Mouse (Mus musculus) neural tube, embryonic 14.5 days (tissue): Measurements from ENCODE around the gene Sestd1. TPM values are rescaled to one million over a fixed set of nuclear protein-coding genes. Genes with fewer than 3 reads are reported as not detected.

Experiments
- ATAC-seq: fragments of 200-750 bp; cut with Nextera tagmentation; 2 replicates; pipeline ENCODE4 v1.8.0; 2017; ENCODE audit warnings: low read depth, mild to moderate bottlenecking, moderate TSS enrichment, moderate library complexity
- H3K27ac ChIP-seq: fragments of 300-500 bp; sonication (generic); 2 replicates; pipeline ENCODE4 v1.5.1; 2014; ENCODE audit warnings: low read depth, mild to moderate bottlenecking, control low read depth, low read length, moderate library complexity, mixed read lengths
- H3K27me3 ChIP-seq: fragments of 300-500 bp; sonication (generic); 2 replicates; pipeline ENCODE4 v1.6.1; 2014; ENCODE audit warnings: low read length; ENCODE audit not compliant: control insufficient read depth, insufficient read depth
- H3K36me3 ChIP-seq: fragments of 300-500 bp; sonication (generic); 2 replicates; pipeline ENCODE4 v1.6.1; 2014; ENCODE audit warnings: low read length, mixed read lengths; ENCODE audit not compliant: control insufficient read depth, insufficient read depth
- H3K4me1 ChIP-seq: fragments of 300-500 bp; sonication (generic); 2 replicates; pipeline ENCODE4 v1.6.1; 2014; ENCODE audit warnings: low read length; ENCODE audit not compliant: control insufficient read depth, insufficient read depth
- H3K4me2 ChIP-seq: fragments of 300-500 bp; sonication (generic); 2 replicates; pipeline ENCODE4 v1.6.1; 2014; ENCODE audit warnings: mild to moderate bottlenecking, low read depth, low read length, control low read depth
- H3K4me3 ChIP-seq: fragments of 300-500 bp; sonication (generic); 2 replicates; pipeline ENCODE4 v1.5.1; 2014; ENCODE audit warnings: low read depth, low read length, control low read depth, mixed read lengths
- H3K9ac ChIP-seq: fragments of 300-500 bp; sonication (generic); replicated peaks from 2 replicates; pipeline ENCODE4 v1.6.1; 2014; ENCODE audit warnings: low read depth, mild to moderate bottlenecking, control low read depth, low read length, mixed read lengths
- H3K9me3 ChIP-seq: fragments of 300-500 bp; sonication (generic); 2 replicates; pipeline ENCODE4 v1.6.1; 2016; ENCODE audit warnings: low read length; ENCODE audit not compliant: control insufficient read depth
- WGBS: fragments of 180-500 bp; shearing (Covaris S2); extraction: QIAGEN DNeasy Blood & Tissue Kit; methylation state at CpG from one replicate; pipeline ENCODE4 v1.1.7; 2014; 5-methylcytosine and 5-hydroxymethylcytosine counted together
- polyA plus RNA-seq: library from polyadenylated mRNA; unstranded; fragments of >200 nt; fragmentation: Nextera tagmentation; extraction: Ambion mirVana; gene quantifications from 2 replicates; pipeline ENCODE4 v1.2.1, GENCODE M21; 2014

Gene Sestd1
- polyA plus RNA-seq, 1 experiment from 2014 or later, result 49.0 TPM

DNA sequence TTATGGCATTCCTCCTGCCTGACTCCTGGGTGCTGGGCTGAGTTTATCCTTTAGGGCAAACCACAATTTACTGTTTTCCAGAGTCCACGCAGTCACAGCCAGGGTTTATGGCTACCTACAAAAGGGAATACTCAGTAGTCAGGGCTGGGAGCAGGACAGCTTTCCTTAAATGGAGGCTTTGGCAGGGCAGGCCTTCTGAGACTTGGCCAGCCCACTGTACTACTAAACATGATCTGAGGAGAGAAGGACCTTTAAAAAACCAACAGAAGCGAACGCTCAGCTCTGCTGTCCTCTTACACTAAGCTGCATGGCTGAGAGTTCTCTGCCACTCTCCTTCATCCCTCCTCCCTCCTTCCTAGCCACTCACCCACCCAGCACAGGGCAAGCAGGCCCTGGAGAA, 34.6 kb downstream of the Sestd1 start:
- Histone ChIP-seq H3K9me3 (no peaks in the 10 kb centered on the region), H3K9ac (no peak overlapping the region), H3K27me3 (no peaks in the 10 kb centered on the region), H3K4me2 (no peak overlapping the region), H3K4me1 (peaks cover 10% of the 10 kb centered on the region), H3K27ac (no peak overlapping the region), H3K36me3 (peaks cover 4% of the 10 kb centered on the region; the same call in 1 of the 2 replicates), H3K4me3 (no peak overlapping the region)
- WGBS, result 59% methylated on average over 3 of the region's 3 CpGs
- no peak for ATAC-seq

DNA sequence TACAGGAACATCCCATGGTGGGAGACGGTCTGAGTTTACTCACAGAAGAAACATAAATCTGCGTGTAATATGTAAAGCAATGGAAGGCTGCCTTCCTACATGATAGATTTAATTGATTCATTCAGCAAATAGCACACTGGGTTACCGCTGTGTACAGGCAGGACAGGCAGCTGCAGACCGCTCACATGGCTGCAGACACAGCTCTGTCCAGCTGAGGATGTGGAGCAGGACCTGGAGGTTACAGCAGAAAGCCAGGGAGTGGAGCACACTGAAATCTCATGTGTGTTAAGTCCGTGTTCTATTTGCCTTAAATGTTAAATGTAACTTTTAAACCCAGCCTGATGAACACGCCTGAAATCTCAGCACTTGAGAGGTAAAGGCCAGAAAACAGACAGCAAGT, 38.1 kb downstream of the Sestd1 start:
- WGBS, result 78% methylated on average over 6 of the region's 6 CpGs

DNA sequence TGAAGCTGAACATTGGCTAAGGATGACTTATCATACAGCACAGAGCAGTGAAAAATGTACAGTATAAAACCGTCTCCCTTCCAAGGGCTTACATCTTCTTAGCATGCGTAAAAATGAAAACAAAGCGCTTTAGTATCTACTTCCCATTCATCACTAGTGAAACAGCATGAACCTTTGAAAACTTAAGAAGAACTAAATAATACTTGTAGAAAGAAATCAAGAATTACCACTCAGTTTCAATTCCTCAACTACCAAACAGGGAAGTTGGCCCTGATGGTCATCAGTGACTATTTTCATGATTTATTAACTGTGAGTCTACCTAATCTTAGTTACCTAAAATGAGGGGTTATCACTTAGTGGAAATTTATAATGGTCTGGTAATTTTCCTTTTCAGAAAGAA, 41.8 kb downstream of the Sestd1 start:
- ATAC-seq, result no peak
- H3K4me2 ChIP-seq, result no peak overlapping the region
- H3K27ac ChIP-seq, result no peak overlapping the region
- no peak overlapping the region for H3K4me3 ChIP-seq
- peaks cover 14% of the 10 kb centered on the region for H3K36me3 ChIP-seq
- no peaks in the 10 kb centered on the region for H3K9me3 ChIP-seq
- H3K4me1 ChIP-seq, result no peaks in the 10 kb centered on the region
- H3K27me3 ChIP-seq, result no peaks in the 10 kb centered on the region
- H3K9ac ChIP-seq, result no peak overlapping the region
- WGBS, result 95% methylated on average over 3 of the region's 3 CpGs

More for the DNA sequence above, 38.1 kb downstream of the Sestd1 start:
- Histone ChIP-seq H3K9ac (no peak overlapping the region), H3K36me3 (peaks cover 14% of the 10 kb centered on the region), H3K4me3 (no peak overlapping the region), H3K9me3 (no peaks in the 10 kb centered on the region), H3K27ac (no peak overlapping the region), H3K4me2 (no peak overlapping the region), H3K27me3 (no peaks in the 10 kb centered on the region), H3K4me1 (no peaks in the 10 kb centered on the region)
- no peak for ATAC-seq

DNA sequence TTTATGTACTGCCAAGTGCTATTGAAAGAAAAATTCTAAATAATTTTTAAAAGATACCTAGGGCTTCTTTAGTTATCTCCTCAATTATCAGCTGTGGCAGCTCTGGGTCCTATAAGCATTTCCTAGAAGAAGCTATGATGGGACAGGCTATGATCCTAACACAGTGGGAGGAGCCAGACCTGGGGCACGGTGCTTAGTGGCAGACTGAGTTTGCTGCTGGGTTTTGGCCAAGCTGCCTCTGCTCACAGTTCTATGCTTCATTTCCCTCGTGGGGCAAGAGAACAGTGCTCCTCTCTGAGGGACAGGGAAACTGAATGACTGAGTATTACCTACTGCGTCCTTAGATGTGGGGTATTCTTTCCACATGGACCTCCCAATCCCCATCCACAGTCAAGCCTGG, 42.3 kb downstream of the Sestd1 start:
- Histone ChIP-seq H3K36me3 (peaks cover 15% of the 10 kb centered on the region), H3K27ac (no peak overlapping the region), H3K9ac (no peak overlapping the region), H3K9me3 (no peaks in the 10 kb centered on the region), H3K4me3 (no peak overlapping the region), H3K4me2 (no peak overlapping the region), H3K27me3 (no peaks in the 10 kb centered on the region), H3K4me1 (no peaks in the 10 kb centered on the region)
- ATAC-seq, result no peak
- WGBS, result 75% methylated on average over 3 of the region's 3 CpGs

DNA sequence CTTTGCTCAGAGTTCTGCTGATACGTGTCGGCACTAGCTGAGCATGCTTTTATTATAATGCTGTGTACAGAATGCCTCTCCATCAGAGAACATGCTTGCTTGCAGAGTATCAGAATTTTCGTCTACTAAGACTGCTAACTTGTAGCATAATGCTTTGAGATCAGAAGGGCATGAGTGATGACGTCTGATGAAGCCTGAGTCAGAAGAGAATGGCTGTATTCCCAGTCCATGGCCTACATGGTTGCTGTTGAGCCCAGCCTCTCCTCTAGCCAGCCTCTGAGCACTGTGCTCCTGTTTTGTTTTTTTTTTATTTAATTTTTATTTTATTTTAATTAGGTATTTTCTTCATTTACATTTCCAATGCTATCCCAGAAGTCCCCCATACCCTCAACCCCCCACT, 43.5 kb downstream of the Sestd1 start:
- WGBS, result 90% methylated on average over 4 of the region's 4 CpGs
- no peak overlapping the region for H3K4me3 ChIP-seq
- no peaks in the 10 kb centered on the region for H3K27me3 ChIP-seq
- H3K4me2 ChIP-seq, result no peak overlapping the region
- no peak overlapping the region for H3K9ac ChIP-seq
- H3K27ac ChIP-seq, result no peak overlapping the region
- H3K36me3 ChIP-seq, result peaks cover 26% of the 10 kb centered on the region
- H3K9me3 ChIP-seq, result no peaks in the 10 kb centered on the region
- ATAC-seq, result no peak
- no peaks in the 10 kb centered on the region for H3K4me1 ChIP-seq

DNA sequence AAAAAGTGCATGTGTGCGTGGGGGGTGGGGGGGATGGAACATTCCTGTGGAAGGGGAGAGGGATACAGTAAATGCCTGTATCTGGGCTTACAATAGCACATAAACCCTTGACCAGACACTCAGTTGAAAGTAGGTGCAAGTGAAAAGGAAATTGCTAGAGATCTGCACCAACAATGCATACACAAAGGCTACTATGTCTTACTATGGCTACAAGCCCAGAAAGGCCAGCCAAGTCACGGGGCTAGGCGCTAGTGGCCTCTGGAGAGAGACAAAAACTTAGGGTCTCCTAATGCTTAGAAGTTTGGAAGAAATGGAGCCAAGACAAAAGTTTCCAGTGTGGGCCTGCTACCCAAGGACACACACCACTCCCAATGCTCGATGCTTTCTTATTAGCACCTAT, 44.5 kb downstream of the Sestd1 start:
- Histone ChIP-seq H3K4me1 (no peaks in the 10 kb centered on the region), H3K27ac (no peak overlapping the region), H3K4me2 (no peak overlapping the region), H3K9me3 (no peaks in the 10 kb centered on the region), H3K36me3 (peaks cover 30% of the 10 kb centered on the region), H3K4me3 (no peak overlapping the region), H3K9ac (no peak overlapping the region), H3K27me3 (no peaks in the 10 kb centered on the region)
- 82% methylated on average over 4 of the region's 4 CpGs for WGBS
- ATAC-seq, result no peak

DNA sequence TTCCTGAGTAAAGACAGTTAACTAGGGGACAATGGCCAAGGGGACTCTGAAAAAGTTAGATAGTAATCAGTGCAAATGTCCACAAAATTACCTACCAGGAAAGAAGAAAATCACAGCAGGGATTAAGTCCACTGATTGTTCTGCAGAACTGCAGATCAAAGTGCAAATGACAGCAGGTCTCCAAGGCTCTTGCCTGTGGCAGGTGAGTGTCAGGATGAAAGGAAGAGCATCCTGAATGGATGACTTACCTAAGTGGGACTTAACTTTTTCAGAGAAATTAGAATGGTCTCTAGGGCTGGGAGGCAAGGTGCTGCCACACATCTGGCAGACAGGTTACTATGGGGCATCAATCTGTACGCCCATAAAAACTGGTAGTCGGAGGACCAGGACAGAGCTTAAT, 47.8 kb downstream of the Sestd1 start:
- H3K9ac ChIP-seq, result no peak overlapping the region
- no peak for ATAC-seq
- H3K27ac ChIP-seq, result no peak overlapping the region
- no peaks in the 10 kb centered on the region for H3K27me3 ChIP-seq
- no peaks in the 10 kb centered on the region for H3K9me3 ChIP-seq
- peaks cover 23% of the 10 kb centered on the region for H3K36me3 ChIP-seq
- no peak overlapping the region for H3K4me3 ChIP-seq
- 94% methylated on average over 2 of the region's 2 CpGs for WGBS
- no peak overlapping the region for H3K4me2 ChIP-seq
- no peaks in the 10 kb centered on the region for H3K4me1 ChIP-seq

DNA sequence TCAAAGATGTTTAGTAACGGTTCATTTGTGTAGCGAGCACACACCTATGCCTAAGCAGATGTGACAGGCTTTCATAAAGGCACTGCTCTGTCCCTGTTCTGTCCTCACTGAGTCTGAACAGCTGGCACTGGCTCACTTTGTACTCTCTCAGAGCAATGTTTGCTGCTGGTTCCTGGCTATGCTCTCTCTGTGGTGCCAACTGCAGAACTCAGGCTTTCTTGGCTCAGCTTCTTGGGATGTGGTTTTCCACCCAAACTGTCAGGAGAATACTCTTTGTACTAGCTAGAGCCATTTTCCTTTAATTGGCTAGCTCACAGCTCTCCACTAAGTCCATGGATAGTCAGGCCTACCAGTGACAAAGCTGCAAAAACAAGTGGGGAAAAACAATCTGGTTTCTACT, 59.4 kb downstream of the Sestd1 start:
- ATAC-seq, result no peak
- 79% methylated on average over 2 of the region's 2 CpGs for WGBS
- H3K27ac ChIP-seq, result no peak overlapping the region

DNA sequence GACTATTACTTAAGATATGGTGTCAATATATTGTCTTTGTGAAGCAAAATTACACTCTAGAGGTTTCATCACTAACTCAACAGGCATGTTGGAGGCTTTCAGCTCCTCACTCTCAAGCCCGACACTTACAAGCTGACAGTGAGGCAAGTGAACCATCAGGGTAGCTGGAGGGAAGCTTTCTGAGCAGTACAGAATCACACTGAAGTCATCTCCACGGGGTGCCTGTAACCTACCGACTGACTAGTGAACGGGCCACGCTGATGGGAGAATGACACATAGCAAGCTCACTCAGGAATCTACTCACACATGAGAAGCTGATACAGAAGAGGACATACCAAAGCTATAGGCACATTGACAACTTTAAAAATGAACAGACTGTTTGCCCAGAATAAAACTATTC, 67.5 kb downstream of the Sestd1 start:
- Histone ChIP-seq H3K9me3 (no peaks in the 10 kb centered on the region), H3K36me3 (peaks cover 15% of the 10 kb centered on the region), H3K9ac (no peak overlapping the region), H3K4me2 (no peak overlapping the region), H3K27me3 (no peaks in the 10 kb centered on the region), H3K27ac (no peak overlapping the region), H3K4me3 (no peak overlapping the region), H3K4me1 (no peaks in the 10 kb centered on the region)
- WGBS, result 77% methylated on average over 5 of the region's 5 CpGs
- no peak for ATAC-seq

More for the DNA sequence above, 59.4 kb downstream of the Sestd1 start:
- Histone ChIP-seq H3K36me3 (peaks cover 3% of the 10 kb centered on the region; the same call in 1 of the 2 replicates), H3K4me2 (no peak overlapping the region), H3K9ac (no peak overlapping the region), H3K4me1 (no peaks in the 10 kb centered on the region), H3K4me3 (no peak overlapping the region), H3K9me3 (no peaks in the 10 kb centered on the region), H3K27me3 (no peaks in the 10 kb centered on the region)

DNA sequence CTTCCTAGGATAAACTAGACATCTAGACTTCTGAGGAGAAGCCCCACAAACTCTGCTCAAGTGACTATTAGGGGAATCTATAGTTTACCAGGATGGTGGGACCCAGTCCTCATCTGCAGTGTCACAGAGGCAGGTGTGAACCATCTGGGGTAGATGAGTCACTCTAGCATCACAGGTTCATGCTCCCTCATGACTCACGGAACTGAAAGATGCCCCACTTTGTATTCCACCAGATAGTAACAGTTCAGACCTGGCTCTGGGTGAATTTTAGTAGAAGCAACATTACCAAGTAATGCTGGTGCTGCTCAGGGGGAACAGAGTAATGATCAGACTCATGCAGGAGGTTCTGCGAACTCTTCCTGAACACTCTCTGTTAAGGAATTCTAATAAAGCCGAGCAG, 73.4 kb downstream of the Sestd1 start:
- Histone ChIP-seq H3K4me3 (no peak overlapping the region), H3K9me3 (no peaks in the 10 kb centered on the region), H3K9ac (no peak overlapping the region), H3K27me3 (no peaks in the 10 kb centered on the region), H3K4me1 (no peaks in the 10 kb centered on the region), H3K27ac (no peak overlapping the region), H3K4me2 (no peak overlapping the region), H3K36me3 (peaks cover 15% of the 10 kb centered on the region)
- 94% methylated on average over 3 of the region's 3 CpGs for WGBS
- ATAC-seq, result no peak
